Mouse (Mus musculus): ENCODE results near the gene Med15.

Med15 gene

GRCm38 (mm10) chr16:17652607-17653006, 80.1 kb downstream of the Med15 start:
- intact Hi-C loops (cut with DNase I), result no loop called here

GRCm38 (mm10) chr16:17650711-17651110, 82.0 kb downstream of the Med15 start:
- intact Hi-C loops (cut with DNase I), result no loop called here

GRCm38 (mm10) chr16:17649925-17650605, 82.6 kb downstream of the Med15 start:
- intact Hi-C loops (cut with DNase I), result loop anchor here (10.0 kb wide), 1 partner anchor 75 kb away; no protein-coding TSS in a partner anchor

GRCm38 (mm10) chr16:17647566-17648340, 84.9 kb downstream of the Med15 start:
- intact Hi-C loops (cut with DNase I), result loop anchor here (10.0 kb wide), 1 partner anchor 77 kb away; no protein-coding TSS in a partner anchor

- intact Hi-C loops (cut with DNase I), result loop anchor here (10.0 kb wide), 1 partner anchor 78 kb away; no protein-coding TSS in a partner anchor
These were observed 85.5 kb downstream of the Med15 start for GRCm38 (mm10) chr16:17647156-17647555.

GRCm38 (mm10) chr16:17646310-17647114, 86.2 kb downstream of the Med15 start, which contains the start of gene Ccdc74a:
Ccdc74a (plus strand) TSS chr16:17646470.
- intact Hi-C loops (cut with DNase I), result loop anchor here (10.0 kb wide), 1 partner anchor 78 kb away; no protein-coding TSS in a partner anchor

GRCm38 (mm10) chr16:17643437-17643990, 89.2 kb downstream of the Med15 start:
- intact Hi-C loops (cut with DNase I), result loop anchor here (10.0 kb wide), 1 partner anchor 81 kb away; no protein-coding TSS in a partner anchor

GRCm38 (mm10) chr16:17642311-17642710, 90.4 kb downstream of the Med15 start:
- intact Hi-C loops (cut with DNase I), result loop anchor here (10.0 kb wide), 1 partner anchor 82 kb away; no protein-coding TSS in a partner anchor

GRCm38 (mm10) chr16:17641301-17641700, 91.4 kb downstream of the Med15 start:
- intact Hi-C loops (cut with DNase I), result loop anchor here (10.0 kb wide), 1 partner anchor 84 kb away; no protein-coding TSS in a partner anchor

- intact Hi-C loops (cut with DNase I), result loop anchor here (10.0 kb wide), 1 partner anchor 84 kb away; no protein-coding TSS in a partner anchor
These were observed 92.0 kb downstream of the Med15 start for GRCm38 (mm10) chr16:17640706-17641105.

- intact Hi-C loops (cut with DNase I), result loop anchor here (10.0 kb wide), 1 partner anchor 85 kb away; no protein-coding TSS in a partner anchor
These were observed 92.7 kb downstream of the Med15 start for GRCm38 (mm10) chr16:17639951-17640350.

- intact Hi-C loops (cut with DNase I), result no loop called here
These were observed 93.6 kb downstream of the Med15 start for GRCm38 (mm10) chr16:17639081-17639480.

GRCm38 (mm10) chr16:17638036-17638628, 94.6 kb downstream of the Med15 start:
- intact Hi-C loops (cut with DNase I), result no loop called here

- intact Hi-C loops (cut with DNase I), result no loop called here
These were observed 95.1 kb downstream of the Med15 start for GRCm38 (mm10) chr16:17637610-17638009.

GRCm38 (mm10) chr16:17636904-17637303, 95.8 kb downstream of the Med15 start:
- intact Hi-C loops (cut with DNase I), result no loop called here

GRCm38 (mm10) chr16:17633481-17634181, 99.1 kb downstream of the Med15 start:
- intact Hi-C loops (cut with DNase I), result no loop called here

- intact Hi-C loops (cut with DNase I), result no loop called here
These were observed 100.1 kb downstream of the Med15 start for GRCm38 (mm10) chr16:17632580-17632979.

- intact Hi-C loops (cut with DNase I), result no loop called here
These were observed 106.5 kb downstream of the Med15 start for GRCm38 (mm10) chr16:17626269-17626555.

- intact Hi-C loops (cut with DNase I), result no loop called here
These were observed 107.0 kb downstream of the Med15 start for GRCm38 (mm10) chr16:17625488-17626268.

Measured in adrenal gland (tissue).